Mouse (Mus musculus) urinary bladder, adult 18-20 months (tissue): ENCODE results near the gene Zfp174.
"Not testable (repeated sequence)": the region's sequence is repeated elsewhere in the genome, so short reads cannot be mapped to it uniquely, and the experiment has no call there.

Source experiments
- DNase-seq, 2 experiments: peaks; one replicate each; pipeline ENCODE4 v3.0.0; 2022; ENCODE audit warnings: low spot score in 2 of 2, mixed read lengths in 2 of 2

Gene Zfp174

DNA sequence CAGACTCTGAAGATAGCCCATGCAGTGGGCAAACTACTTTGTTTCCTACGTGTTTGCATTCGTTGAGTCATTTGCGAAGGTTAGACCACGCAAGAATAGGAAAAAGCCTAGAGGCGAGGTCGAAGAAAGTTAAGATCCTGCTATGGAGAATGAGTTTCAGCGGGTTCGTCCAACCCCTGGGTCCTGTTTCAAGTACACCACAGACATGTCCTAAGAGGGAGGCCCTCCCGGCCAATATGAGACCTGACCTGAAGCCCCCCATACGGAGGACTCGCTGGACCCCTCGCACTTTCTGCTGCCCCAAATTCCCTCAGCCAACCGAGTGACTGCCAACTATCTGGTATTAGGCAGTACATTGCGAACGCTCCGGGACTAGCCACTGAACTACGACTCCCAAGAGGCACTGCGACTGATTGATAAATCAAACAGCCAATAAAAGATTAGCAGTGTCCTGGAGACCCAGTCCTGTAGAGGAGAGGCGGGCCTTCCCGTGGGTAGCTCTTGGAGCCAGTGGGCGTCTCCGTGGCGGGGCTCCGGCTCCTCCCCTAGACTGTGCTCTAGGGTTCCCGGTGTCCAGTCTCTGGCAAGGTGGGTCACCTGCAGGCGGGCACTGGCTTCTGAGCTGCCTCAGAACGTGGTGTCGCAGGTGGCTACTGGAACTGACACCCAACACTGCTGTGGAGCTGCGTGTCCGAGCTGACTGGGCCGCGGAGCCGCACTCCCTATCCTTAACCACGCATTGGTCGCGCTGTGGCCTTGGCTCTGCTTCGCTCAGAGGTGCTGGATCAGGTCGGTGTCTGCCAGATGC lies at the start of gene Zfp174:
Gene Zfp174 (plus strand): TSS at position 558 of the 808 bp plus-strand sequence.
- DNase-seq = peak; percentile 90 to 93

DNA sequence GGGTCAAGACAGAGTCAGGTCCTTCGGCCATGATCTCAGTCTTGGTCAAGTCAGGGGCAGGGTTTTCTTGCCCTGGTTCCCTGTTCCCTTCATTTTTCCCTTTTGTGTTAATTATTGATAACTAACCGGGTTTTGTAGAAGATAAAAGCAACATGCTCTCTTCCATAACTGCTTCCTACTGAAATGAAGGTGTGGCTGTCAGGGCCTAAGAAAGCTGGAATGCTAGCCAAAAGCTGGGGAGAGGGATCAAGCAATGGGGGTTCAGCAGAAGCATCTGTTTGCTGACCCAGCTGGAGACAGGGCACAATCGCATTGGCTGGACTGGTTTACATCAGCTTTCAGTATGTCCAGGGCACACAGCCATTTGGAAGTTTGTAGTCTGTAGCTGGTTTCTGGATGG lies 38.9 kb upstream of the Zfp174 start:
- DNase-seq = no peak

GRCm38 (mm10) chr16:3814667-3815066 lies 32.4 kb upstream of the Zfp174 start:
- not testable (repeated sequence) for DNase-seq

- peak in 1 of 2 experiments; percentile 65 for DNase-seq
Observed at GRCm38 (mm10) chr16:3820202-3820601, 26.9 kb upstream of the Zfp174 start.

DNA sequence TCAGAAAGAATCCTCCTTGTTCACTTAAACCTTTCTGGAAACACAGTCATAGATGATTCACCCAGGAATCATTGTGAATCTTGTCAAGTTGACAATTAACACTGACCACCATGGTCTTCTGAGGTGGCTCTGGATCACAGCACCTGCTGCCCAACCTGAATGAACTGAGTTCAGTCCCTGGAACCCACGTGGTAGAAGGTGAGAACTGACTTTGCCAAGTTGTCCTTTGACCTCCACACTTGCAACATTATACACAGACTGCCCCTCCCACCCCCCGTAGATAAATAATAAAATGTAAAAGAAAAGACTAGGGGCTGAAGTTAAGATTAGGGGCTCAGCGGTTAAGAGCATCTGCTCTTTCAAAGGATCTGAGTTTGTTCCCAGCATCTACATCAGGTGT lies 19.0 kb upstream of the Zfp174 start:
- DNase-seq = no peak

- DNase-seq = no peak
Observed at GRCm38 (mm10) chr16:3829727-3830126, 17.3 kb upstream of the Zfp174 start.

DNA sequence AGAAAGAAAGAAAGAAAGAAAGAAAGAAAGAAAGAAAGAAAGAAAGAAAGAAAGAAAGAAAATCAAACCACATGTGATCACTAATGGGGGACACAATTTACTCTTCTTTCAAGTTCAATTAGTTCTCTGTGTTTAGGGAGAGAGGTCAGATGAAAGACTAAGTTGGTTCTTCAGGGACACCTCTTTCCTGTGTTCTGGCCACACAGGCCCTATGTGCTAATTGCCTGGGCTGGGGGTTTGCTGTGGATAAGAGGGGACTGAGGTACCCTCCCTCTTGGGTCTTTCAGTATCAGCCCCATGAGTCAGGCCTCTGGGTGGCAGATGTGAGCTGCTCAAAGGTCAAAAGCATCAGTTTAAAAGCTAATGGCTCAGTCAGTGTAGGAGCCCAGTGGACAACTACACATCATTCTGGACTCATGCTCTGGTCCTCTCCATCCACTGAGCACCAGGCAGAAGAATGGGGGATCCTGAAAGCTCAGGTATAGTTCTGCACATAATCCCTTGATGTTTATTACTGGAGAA lies 16.4 kb upstream of the Zfp174 start, which contains the start of gene Olfr15:
Gene Olfr15 (plus strand): TSS at position 291 of the 522 bp plus-strand sequence.
- no peak for DNase-seq

DNA sequence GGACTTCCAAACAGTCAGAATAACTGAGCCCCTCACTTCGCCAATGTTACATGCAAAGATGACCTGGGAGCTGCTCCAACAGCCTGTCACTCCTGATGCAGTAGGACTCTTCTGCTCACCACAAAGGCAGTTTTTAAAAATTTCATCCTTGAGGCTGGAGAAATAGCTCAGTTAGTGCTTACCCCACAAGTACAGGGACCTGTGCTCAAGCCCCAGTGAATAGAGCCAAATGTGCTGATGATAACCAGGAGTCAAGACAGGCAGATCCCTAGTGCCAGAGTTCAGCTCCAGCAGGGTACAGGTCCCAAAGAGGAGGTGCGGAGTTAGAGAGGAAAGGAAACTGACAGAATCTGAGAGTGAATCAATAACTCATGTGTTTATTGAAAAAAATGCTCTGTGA lies 11.6 kb upstream of the Zfp174 start:
- DNase-seq = no peak

DNA sequence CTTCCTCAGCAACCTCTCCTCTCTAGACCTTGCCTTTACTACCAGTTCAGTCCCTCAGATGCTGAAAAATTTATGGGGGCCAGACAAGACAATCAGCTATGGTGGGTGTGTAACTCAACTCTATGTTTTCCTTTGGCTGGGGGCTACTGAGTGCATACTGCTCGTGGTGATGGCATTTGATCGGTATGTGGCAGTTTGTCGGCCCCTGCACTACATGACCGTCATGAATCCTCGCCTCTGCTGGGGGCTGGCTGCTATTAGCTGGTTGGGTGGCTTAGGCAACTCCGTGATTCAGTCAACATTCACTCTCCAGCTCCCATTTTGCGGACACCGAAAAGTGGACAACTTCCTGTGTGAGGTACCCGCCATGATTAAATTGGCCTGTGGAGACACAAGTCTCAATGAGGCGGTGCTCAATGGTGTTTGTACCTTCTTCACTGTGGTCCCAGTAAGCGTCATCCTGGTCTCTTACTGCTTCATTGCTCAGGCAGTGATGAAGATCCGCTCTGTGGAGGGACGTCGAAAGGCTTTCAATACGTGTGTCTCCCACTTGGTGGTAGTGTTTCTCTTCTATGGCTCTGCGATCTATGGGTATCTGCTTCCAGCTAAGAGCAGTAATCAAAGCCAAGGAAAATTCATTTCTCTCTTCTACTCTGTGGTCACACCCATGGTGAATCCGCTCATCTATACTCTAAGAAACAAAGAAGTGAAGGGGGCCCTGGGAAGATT lies 7.7 kb upstream of the Zfp174 start:
- DNase-seq = no peak

GRCm38 (mm10) chr16:3842989-3843388 lies 4.1 kb upstream of the Zfp174 start:
- no peak for DNase-seq

DNA sequence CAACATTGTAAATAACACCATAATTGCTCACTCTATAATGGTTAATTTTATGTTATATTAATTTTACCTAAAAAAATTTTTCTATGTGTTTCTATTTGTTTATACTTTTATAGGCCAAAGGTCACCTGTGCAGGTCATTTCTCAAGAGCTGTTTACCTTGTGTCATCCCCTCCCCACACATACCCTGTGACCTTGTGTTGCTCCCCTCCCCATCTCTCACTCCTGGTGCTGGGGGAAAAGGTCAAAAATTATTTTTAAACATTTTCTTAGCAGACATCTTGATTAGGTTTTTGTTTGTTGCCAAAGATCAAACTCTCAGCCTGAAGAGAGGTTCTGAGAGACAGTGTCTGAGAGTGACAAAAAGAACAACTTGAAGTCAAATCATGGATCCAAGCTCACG lies 3.3 kb upstream of the Zfp174 start:
- DNase-seq = no peak

DNA sequence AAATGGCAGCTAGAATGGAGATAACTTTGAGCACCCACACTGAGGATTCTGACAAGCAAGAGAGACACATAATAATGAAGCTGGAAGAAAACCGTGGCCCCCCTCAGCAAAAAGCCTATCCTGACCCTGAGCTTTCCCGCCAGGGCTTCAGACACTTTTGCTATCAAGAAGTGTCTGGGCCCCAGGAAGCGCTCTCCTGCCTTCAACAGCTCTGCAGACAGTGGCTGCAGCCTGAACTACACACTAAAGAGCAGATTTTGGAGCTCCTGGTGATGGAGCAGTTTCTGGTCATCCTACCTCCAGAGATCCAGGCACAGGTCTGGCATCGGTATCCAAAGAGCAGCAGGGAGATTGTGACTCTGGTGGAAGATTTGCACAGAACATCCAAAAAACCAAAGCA lies 803 bp downstream of the Zfp174 start:
- no peak for DNase-seq

- no peak for DNase-seq
Observed at GRCm38 (mm10) chr16:3848416-3848815, 1.3 kb downstream of the Zfp174 start.

DNA sequence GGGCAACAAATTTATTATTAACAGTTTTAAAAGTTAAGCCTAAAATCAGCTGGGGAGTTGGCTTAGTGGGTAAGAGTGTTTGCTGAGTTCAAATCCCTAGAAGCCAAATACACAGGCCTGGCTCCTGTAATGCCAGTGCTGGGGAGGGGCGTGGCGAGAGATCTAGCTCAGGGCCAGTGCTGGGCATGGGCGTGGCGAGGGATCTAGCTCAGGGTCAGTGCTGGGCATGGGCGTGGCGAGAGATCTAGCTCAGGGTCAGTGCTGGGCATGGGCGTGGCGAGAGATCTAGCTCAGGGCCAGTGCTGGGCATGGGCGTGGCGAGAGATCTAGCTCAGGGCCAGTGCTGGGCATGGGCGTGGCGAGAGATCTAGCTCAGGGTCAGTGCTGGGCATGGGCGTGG lies 4.2 kb downstream of the Zfp174 start:
- DNase-seq = not testable (repeated sequence)

DNA sequence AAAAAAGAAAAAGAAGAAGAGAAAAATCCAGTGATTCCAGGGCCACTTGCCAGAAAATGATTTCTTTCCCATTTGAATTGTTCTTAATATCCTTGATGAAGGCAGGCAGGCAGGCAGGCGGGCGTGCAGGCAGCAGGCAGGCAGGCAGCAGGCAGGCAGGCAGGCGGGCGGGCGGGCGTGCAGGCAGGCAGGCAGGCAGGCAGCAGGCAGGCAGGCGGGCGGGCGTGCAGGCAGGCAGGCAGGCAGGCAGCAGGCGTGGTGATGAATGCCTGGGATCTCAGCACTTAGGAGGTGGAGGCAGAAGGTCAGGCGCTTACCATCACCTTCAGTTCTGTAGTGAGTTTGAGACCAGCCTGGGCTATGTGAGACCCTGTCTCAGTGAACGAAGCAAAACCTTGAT lies 5.5 kb downstream of the Zfp174 start:
- no peak for DNase-seq

- no peak for DNase-seq
Observed at GRCm38 (mm10) chr16:3854437-3855182, 7.5 kb downstream of the Zfp174 start.

DNA sequence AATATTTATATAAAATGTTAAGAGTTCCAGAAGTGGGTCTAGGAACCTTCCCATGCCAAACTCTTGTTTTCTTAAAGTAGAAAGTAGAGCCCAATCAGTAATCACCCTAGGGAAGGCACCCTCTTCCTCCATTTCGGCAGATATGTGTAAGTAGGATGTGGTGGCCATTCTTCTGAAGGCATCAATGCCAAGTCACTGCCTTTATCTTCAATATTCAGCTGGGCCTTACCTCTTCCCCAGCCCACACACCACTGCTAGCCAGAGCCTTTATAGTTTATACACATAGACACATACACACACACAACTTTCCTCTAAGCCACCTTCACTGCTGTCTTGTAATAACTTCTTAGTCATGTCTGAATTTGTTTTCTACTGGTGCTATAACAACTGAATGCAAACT lies 8.7 kb downstream of the Zfp174 start:
- no peak for DNase-seq

DNA sequence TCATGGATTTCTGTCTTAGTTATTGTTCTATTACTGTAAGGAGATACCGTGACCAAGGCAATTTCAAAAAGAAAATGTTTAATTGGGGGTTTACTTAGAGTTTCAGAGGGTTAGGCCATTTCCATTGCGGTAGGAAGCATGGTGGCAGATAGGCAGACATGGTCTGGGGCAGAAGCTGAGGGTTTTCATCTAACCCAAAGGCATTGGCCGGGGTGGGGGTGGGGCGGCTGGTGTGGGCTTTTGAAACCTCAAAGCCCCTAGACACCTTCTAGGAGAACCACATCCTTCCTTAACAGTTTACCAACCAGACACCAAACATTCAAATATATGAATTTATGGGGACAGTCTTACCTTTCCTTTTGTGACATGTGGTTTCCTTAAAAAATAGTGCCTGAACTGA lies 12.2 kb downstream of the Zfp174 start:
- no peak for DNase-seq

DNA sequence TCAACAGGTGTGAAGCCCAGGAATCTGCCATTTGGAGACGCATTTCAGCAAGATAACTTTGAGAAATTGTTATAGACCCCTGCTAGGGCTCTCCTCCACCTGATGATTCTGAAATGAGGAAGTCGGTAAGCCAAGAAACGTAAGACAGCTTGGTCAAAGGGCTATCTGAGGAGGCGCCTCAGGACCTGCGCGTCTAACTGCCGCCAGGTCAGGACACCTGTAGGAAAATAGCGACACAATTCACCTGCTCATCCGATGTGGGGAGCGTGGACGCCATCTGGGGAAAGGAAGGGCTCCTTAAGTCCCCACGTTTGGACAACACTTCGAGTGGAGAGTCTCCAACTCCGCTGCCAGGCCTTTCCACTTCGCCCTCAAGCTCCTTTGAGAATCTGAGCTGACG lies 24.7 kb downstream of the Zfp174 start:
- DNase-seq = no peak

GRCm38 (mm10) chr16:3872216-3873047 lies 25.4 kb downstream of the Zfp174 start, which contains the start of gene Naa60:
Naa60 (plus strand) TSS chr16:3872375.
- DNase-seq = peak; percentile 84 to 90

GRCm38 (mm10) chr16:3876346-3876745 lies 29.3 kb downstream of the Zfp174 start:
- DNase-seq = no peak
